Mouse (Mus musculus): ENCODE data around the gene Ccl1.

- TF ChIP-seq GATA1 (IDR thresholded peaks at IDR 0.05; ENCODE audit: low read length) (no peak), TAL1 (IDR thresholded peaks at IDR 0.05; ENCODE audit: low read length) (no peak)
Observed at GRCm38 (mm10) chr11:82173491-82173890, 132.0 kb downstream of the Ccl1 start.
